ENCODE assay signal across 13 mouse cellular contexts in the genomic region with DNA sequence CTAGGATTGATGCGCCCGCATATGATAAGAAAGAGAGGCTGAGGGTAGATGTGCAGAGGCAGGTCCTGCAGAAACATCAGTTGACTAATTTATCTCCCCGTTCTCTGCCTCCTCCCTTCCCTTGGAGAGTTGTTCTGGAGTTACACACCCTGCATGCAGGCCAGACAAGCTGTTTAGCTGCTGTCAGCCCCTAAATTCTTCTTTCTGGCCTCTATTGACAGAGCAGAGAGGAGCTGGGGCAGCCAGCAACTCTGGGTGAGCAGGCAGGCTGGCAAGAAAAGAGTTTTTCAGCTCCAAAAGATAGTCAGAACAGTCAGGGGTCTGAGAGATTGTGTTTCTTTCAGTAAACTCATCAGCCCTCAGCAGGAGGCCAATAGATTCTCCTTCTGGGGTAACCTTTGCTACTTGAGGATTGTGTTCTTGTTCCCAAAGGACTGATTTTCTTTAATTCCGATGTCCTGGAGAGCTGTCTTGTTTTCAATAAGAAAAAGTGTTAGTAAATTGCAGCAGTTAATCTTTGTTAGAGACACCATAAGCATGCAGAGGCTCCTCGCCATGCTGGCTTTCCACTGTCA.
DNase-seq lines count a peak whose midpoint lies in the region; TF ChIP-seq lines count a peak whose summit lies in the region.
"Had no signal": no experiment of that assay in that cellular context is flagged by ENCODE, and none has a peak within 500 bp of the region (broad histone marks: within the 10 kb centered on the region; RNA-seq: fewer than 3 reads in every experiment).

No protein-coding gene starts in this region.

- peak; percentile 36 for DNase-seq in gastrocnemius, adult 2 months
- no peak for DNase-seq in gastrocnemius, postnatal 4 days (ENCODE audit: low spot score in 2 of 2)
- peak; percentile 31 for DNase-seq in testis, postnatal 10 days (ENCODE audit: low spot score)
- no peak for DNase-seq in testis, postnatal 14 days (ENCODE audit: low spot score)
- DNase-seq in heart, adult 9 months (ENCODE audit: low spot score in 2 of 2), result peak; percentile 50 to 66
- DNase-seq in yolk sac, embryonic 10.5 days (ENCODE audit: low spot score), result peak; percentile 2
- DNase-seq in right cerebral cortex, postnatal 14 days, result no peak
- no peak for DNase-seq in lung, postnatal 36 days
- DNase-seq: cerebellum, adult 18-20 months; kidney, postnatal 14 days; layer of hippocampus, postnatal 36 days; lung, embryonic 14.5 days; thymus, adult 18-20 months had no signal

- peak overlapping the region; percentile 24; the same call in 1 of the 2 replicates for H3K27ac ChIP-seq in gastrocnemius, adult 2 months

- intact Hi-C loops in gastrocnemius, adult 2 months (cut with DNase I), result no loop called here

- H3K4me3 ChIP-seq in gastrocnemius, adult 2 months, result no peak overlapping the region

- TF ChIP-seq CTCF in gastrocnemius, adult 2 months (IDR thresholded peaks at IDR 0.05), result no peak

Comparison
In these comparisons a context has a peak if more than half of its experiments do, and no peak if none do; other contexts are left out.
1. DNase-seq: peak in gastrocnemius, adult 2 months (single experiment), testis, postnatal 10 days (single experiment), heart, adult 9 months (2 of 2) and yolk sac, embryonic 10.5 days (single experiment); none in gastrocnemius, postnatal 4 days (0 of 2), testis, postnatal 14 days (single experiment), right cerebral cortex, postnatal 14 days (single experiment) and lung, postnatal 36 days (single experiment).